Mouse (Mus musculus): ENCODE results near the gene Trim28. TPM values are rescaled to one million over a fixed set of nuclear protein-coding genes. Genes with fewer than 3 reads are reported as not detected.
"Not testable (repeated sequence)": the region's sequence is repeated elsewhere in the genome, so short reads cannot be mapped to it uniquely, and the experiment has no call there.

Gene Trim28
- polyA plus RNA-seq, 1 experiment from 2014 or later, result 224 TPM

DNA sequence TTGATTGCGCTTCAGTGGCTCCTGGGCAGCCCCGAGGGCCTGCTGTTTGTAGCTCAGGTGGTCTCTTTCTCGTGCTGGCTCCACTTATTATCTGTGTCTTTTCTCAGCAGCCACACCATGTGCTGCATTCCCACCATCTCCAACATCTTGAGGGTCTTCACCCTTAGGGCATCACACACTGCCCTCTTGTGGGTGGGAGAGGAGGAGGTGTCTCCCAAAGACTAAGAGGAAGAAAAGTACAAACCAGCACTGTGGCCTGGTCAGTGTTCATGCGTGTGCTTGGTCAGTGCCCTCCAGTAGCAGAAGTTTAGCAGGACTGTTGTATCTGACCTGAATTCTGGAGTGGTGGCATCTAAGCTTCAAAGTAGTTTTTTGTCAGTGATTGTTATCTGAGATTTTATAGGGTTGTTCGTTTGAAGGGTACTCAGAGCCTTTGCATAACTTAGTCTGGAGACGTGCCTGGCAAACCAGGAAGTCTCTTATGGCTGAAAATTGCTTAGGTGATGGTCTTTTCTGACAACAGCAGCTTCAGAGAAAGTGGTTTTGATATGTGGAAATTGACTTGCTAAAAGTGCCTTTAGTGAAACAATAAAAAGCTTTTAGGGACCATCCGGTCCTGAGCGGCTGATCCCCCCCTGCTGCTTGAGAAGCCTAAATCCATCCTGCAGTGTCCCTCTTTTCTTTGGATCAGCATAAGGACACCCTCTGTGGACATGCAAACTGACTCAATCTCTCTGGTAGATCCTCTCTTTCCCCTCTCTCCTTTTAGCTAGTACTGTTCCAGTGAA is 58.2 kb downstream of the Trim28 start:
- whole genome bisulfite sequencing, result 60% methylated on average over 8 of the region's 8 CpGs
- H3K9ac ChIP-seq (ENCODE audit: low read length), result no peak overlapping the region
- H3K4me2 ChIP-seq (ENCODE audit: low read length), result no peak overlapping the region
- H3K27ac ChIP-seq (replicated peaks in 1 of 2; ENCODE audit: control insufficient read depth in 1 of 2, insufficient read depth in 1 of 2, low read depth in 2 of 2, low read length in 2 of 2), result no peak overlapping the region
- ATAC-seq (ENCODE audit: insufficient number of reproducible peaks, insufficient read depth, low FRiP score, low read depth), result no peak
- H3K36me3 ChIP-seq (ENCODE audit: control insufficient read depth, insufficient read depth, low read length), result no peaks in the 10 kb centered on the region
- no peak overlapping the region for H3K4me3 ChIP-seq (ENCODE audit: control insufficient read depth in 1 of 2, insufficient read depth in 1 of 2, low read depth in 1 of 2, low read length in 2 of 2)
- peaks cover 0 to 4% of the 10 kb centered on the region in 2 experiments; a peak in 1 of 4 replicates for H3K4me1 ChIP-seq (ENCODE audit: control insufficient read depth in 2 of 2, insufficient read depth in 2 of 2, low read length in 2 of 2)
- no peaks in the 10 kb centered on the region for H3K27me3 ChIP-seq (ENCODE audit: control insufficient read depth, insufficient read depth, low read length)
- H3K9me3 ChIP-seq (ENCODE audit: control insufficient read depth, low read length), result no peaks in the 10 kb centered on the region

DNA sequence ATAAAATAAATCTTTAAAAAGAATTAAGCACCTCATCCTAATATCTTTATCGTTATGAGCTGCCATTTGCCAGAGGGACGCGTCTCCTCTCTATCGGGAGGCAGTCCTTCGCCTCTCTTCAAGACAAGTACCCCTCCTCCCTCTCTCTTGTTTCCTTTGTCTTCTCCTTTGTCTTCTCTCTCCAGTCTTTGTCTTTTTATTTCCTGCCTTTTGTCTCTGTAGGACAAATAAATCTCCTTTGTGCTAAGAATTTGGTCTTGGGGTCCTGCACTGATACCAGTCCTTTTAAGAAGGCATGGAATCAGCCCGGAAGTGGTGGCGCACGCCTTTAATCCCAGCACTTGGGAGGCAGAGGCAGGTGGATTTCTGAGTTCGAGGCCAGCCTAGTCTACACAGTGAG is 60.6 kb downstream of the Trim28 start:
- WGBS, result 88% methylated on average over 9 of the region's 9 CpGs
- Histone ChIP-seq H3K9me3 (ENCODE audit: control insufficient read depth, low read length) (peaks cover 3% of the 10 kb centered on the region; the same call in 1 of the 2 replicates), H3K36me3 (ENCODE audit: control insufficient read depth, insufficient read depth, low read length) (no peaks in the 10 kb centered on the region), H3K4me3 (ENCODE audit: control insufficient read depth in 1 of 2, insufficient read depth in 1 of 2, low read depth in 1 of 2, low read length in 2 of 2) (no peak overlapping the region), H3K4me1 (ENCODE audit: control insufficient read depth in 2 of 2, insufficient read depth in 2 of 2, low read length in 2 of 2) (no peaks in the 10 kb centered on the region), H3K27me3 (ENCODE audit: control insufficient read depth, insufficient read depth, low read length) (no peaks in the 10 kb centered on the region), H3K9ac (ENCODE audit: low read length) (no peak overlapping the region), H3K4me2 (ENCODE audit: low read length) (no peak overlapping the region), H3K27ac (replicated peaks in 1 of 2; ENCODE audit: control insufficient read depth in 1 of 2, insufficient read depth in 1 of 2, low read depth in 2 of 2, low read length in 2 of 2) (no peak overlapping the region)
- no peak for ATAC-seq (ENCODE audit: insufficient number of reproducible peaks, insufficient read depth, low FRiP score, low read depth)

DNA sequence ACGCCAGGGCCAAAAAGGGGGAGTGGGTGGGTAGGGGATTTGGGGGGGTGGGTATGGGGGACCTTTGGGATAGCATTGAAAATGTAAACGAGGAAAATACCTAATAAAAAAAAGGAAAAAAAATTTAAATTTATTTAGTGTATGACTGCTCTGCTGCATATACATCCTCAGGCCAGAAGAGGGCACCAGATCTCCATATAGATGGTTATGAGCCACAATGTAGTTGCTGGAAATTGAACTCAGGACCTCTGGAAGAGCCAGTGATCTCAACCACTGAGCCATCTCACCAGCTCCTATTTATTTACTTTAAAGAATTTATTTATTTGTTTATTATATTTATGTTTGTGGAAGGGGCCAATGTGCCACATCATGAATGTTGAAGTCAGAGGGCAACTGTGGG is 64.5 kb downstream of the Trim28 start:
- H3K4me3 ChIP-seq (ENCODE audit: control insufficient read depth in 1 of 2, insufficient read depth in 1 of 2, low read depth in 1 of 2, low read length in 2 of 2); ATAC-seq (ENCODE audit: insufficient number of reproducible peaks, insufficient read depth, low FRiP score, low read depth); H3K27me3 ChIP-seq (ENCODE audit: control insufficient read depth, insufficient read depth, low read length); H3K9ac ChIP-seq (ENCODE audit: low read length); H3K9me3 ChIP-seq (ENCODE audit: control insufficient read depth, low read length); H3K4me2 ChIP-seq (ENCODE audit: low read length); H3K27ac ChIP-seq (replicated peaks in 1 of 2; ENCODE audit: control insufficient read depth in 1 of 2, insufficient read depth in 1 of 2, low read depth in 2 of 2, low read length in 2 of 2); H3K36me3 ChIP-seq (ENCODE audit: control insufficient read depth, insufficient read depth, low read length); H3K4me1 ChIP-seq (ENCODE audit: control insufficient read depth in 2 of 2, insufficient read depth in 2 of 2, low read length in 2 of 2): not testable (repeated sequence)
- 66% methylated on average over 2 of the region's 2 CpGs for WGBS

DNA sequence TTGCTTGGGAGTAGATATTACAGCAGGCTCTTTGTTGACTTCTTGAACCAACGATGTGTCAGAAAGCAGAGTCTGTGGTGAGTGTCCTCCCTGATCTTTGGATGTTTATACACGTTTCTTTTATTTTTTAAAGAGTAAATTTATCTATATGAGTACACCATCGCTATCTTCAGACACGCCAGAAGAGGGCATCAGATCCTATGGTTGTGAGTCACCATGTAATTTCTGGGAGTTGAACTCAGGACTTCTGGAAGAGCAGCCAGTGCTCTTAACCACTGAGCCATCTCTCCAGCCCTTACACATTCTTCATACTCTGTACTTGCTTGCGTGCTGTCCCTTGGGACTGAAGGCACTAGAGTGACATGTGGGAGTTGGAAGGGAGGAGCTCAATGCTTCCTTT is 73.4 kb downstream of the Trim28 start:
- no peaks in the 10 kb centered on the region for H3K36me3 ChIP-seq (ENCODE audit: control insufficient read depth, insufficient read depth, low read length)
- H3K4me1 ChIP-seq (ENCODE audit: control insufficient read depth in 2 of 2, insufficient read depth in 2 of 2, low read length in 2 of 2), result no peaks in the 10 kb centered on the region
- H3K9me3 ChIP-seq (ENCODE audit: control insufficient read depth, low read length), result no peaks in the 10 kb centered on the region
- no peak overlapping the region for H3K4me3 ChIP-seq (ENCODE audit: control insufficient read depth in 1 of 2, insufficient read depth in 1 of 2, low read depth in 1 of 2, low read length in 2 of 2)
- ATAC-seq (ENCODE audit: insufficient number of reproducible peaks, insufficient read depth, low FRiP score, low read depth), result no peak
- WGBS, result 46% methylated on average over 5 of the region's 5 CpGs
- H3K27ac ChIP-seq (replicated peaks in 1 of 2; ENCODE audit: control insufficient read depth in 1 of 2, insufficient read depth in 1 of 2, low read depth in 2 of 2, low read length in 2 of 2), result no peak overlapping the region
- no peak overlapping the region for H3K9ac ChIP-seq (ENCODE audit: low read length)
- H3K27me3 ChIP-seq (ENCODE audit: control insufficient read depth, insufficient read depth, low read length), result no peaks in the 10 kb centered on the region
- H3K4me2 ChIP-seq (ENCODE audit: low read length), result no peak overlapping the region

Other genes starting within 250 kb of the Trim28 start
- 5.6 and 6.6 TPM in 2 replicates for gene Zscan18, start 195.5 kb upstream of the Trim28 start, polyA plus RNA-seq (2014; fragmentation: Nextera tagmentation; extraction: Ambion mirVana)
- 13.6 and 14.8 TPM in 2 replicates for gene Zfp329, start 180.3 kb upstream of the Trim28 start, polyA plus RNA-seq (2014; fragmentation: Nextera tagmentation; extraction: Ambion mirVana)
- 22.6 and 22.7 TPM in 2 replicates for gene Zfp110, start 164.4 kb upstream of the Trim28 start, polyA plus RNA-seq (2014; fragmentation: Nextera tagmentation; extraction: Ambion mirVana)
- gene Zfp128, start 117.9 kb upstream of the Trim28 start, polyA plus RNA-seq (2014; fragmentation: Nextera tagmentation; extraction: Ambion mirVana), result 3.5 and 3.8 TPM in 2 replicates
- 12.7 TPM in 2 replicates for gene Zscan22, start 101.3 kb upstream of the Trim28 start, polyA plus RNA-seq (2014; fragmentation: Nextera tagmentation; extraction: Ambion mirVana)
- gene Rps5, start 76.8 kb upstream of the Trim28 start, polyA plus RNA-seq (2014; fragmentation: Nextera tagmentation; extraction: Ambion mirVana), result 660 and 762 TPM in 2 replicates
- gene Rnf225, start 71.7 kb upstream of the Trim28 start, polyA plus RNA-seq (2014; fragmentation: Nextera tagmentation; extraction: Ambion mirVana), result 0.30 and 0.45 TPM in 2 replicates
- gene Zfp324, start 33.3 kb upstream of the Trim28 start, polyA plus RNA-seq (2014; fragmentation: Nextera tagmentation; extraction: Ambion mirVana), result 6.1 and 6.3 TPM in 2 replicates
- 4.4 and 5.2 TPM in 2 replicates for gene Zfp446, start 21.3 kb upstream of the Trim28 start, polyA plus RNA-seq (2014; fragmentation: Nextera tagmentation; extraction: Ambion mirVana)
- 0.08 TPM in 1 of 2 replicates, not detected in the other for gene Slc27a5, start 922 bp upstream of the Trim28 start, polyA plus RNA-seq (2014; fragmentation: Nextera tagmentation; extraction: Ambion mirVana)
- 12.8 and 17.2 TPM in 2 replicates for gene Zbtb45, start 10.9 kb downstream of the Trim28 start, polyA plus RNA-seq (2014; fragmentation: Nextera tagmentation; extraction: Ambion mirVana)
- gene Chmp2a, start 35.7 kb downstream of the Trim28 start, polyA plus RNA-seq (2014; fragmentation: Nextera tagmentation; extraction: Ambion mirVana), result 153 and 165 TPM in 2 replicates
- gene Ube2m, start 39.2 kb downstream of the Trim28 start, polyA plus RNA-seq (2014; fragmentation: Nextera tagmentation; extraction: Ambion mirVana), result 151 and 180 TPM in 2 replicates
- gene Mzf1, start 55.6 kb downstream of the Trim28 start, polyA plus RNA-seq (2014; fragmentation: Nextera tagmentation; extraction: Ambion mirVana), result 1.4 and 1.8 TPM in 2 replicates
- not detected in 2 replicates for gene Vmn1r85, start 96.1 kb downstream of the Trim28 start, polyA plus RNA-seq (2014; fragmentation: Nextera tagmentation; extraction: Ambion mirVana)
- gene Vmn1r86, start 120.8 kb downstream of the Trim28 start, polyA plus RNA-seq (2014; fragmentation: Nextera tagmentation; extraction: Ambion mirVana), result not detected in 2 replicates
- not detected in 2 replicates for gene Vmn1r87, start 141.0 kb downstream of the Trim28 start, polyA plus RNA-seq (2014; fragmentation: Nextera tagmentation; extraction: Ambion mirVana)
- gene Vmn1r88, start 160.5 kb downstream of the Trim28 start, polyA plus RNA-seq (2014; fragmentation: Nextera tagmentation; extraction: Ambion mirVana), result not detected in 2 replicates
- gene Vmn1r89, start 213.9 kb downstream of the Trim28 start, polyA plus RNA-seq (2014; fragmentation: Nextera tagmentation; extraction: Ambion mirVana), result not detected in 2 replicates

All from heart, embryonic 14.5 days (tissue).